Mouse (Mus musculus): ENCODE data around the gene Sema3c. TPM values are rescaled to one million over a fixed set of nuclear protein-coding genes. Genes with fewer than 3 reads are reported as not detected.

Gene Sema3c
- total and polyA plus RNA-seq, 2 experiments from 2014 or later: 12.8 to 26.8 TPM

DNA sequence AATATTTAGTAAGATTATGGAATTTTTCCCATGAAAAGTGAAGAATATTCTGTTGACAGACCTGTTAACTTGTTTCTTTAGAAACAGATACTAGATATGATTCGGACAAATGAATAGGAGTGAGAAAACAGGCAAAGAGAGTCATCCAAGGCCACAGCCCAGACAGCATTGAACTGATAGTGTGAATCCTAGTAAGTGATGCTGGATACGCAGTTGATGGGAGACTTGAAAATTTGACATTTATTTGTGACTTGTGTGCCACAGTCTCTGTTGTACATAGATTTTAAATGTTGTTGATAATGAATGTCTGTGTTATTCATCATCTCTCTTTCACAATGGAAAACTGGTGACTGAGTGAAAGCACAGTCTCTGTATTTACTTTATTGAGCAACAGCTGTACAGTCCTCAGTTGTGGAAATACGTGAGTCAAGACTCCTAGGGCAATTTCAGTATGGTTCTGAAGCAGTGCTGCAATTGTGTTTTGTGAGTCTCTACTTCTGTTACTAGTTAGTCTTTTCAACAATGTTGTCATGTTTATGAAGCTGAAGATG, 17.3 kb upstream of the Sema3c start:
- Histone ChIP-seq H3K4me1 (ENCODE audit: insufficient read depth, low read length) (no peaks in the 10 kb centered on the region), H3K4me2 (ENCODE audit: low read depth, low read length, poor library complexity, severe bottlenecking) (no peak overlapping the region), H3K9me3 (ENCODE audit: low read length) (no peaks in the 10 kb centered on the region), H3K36me3 (ENCODE audit: insufficient read depth, low read length) (no peaks in the 10 kb centered on the region), H3K27ac (ENCODE audit: low read depth, low read length) (no peak overlapping the region), H3K27me3 (ENCODE audit: insufficient read depth, low read length) (no peaks in the 10 kb centered on the region), H3K4me3 (ENCODE audit: low read depth, low read length) (no peak overlapping the region), H3K9ac (replicated peaks; ENCODE audit: low read length, poor library complexity, severe bottlenecking) (no peak overlapping the region)
- no peak for ATAC-seq (ENCODE audit: low FRiP score)
- WGBS: 89% methylated on average over 3 of the region's 3 CpGs
- TF ChIP-seq CTCF (IDR thresholded peaks at IDR 0.05): no peak
- no peak for DNase-seq (ENCODE audit: low spot score)

DNA sequence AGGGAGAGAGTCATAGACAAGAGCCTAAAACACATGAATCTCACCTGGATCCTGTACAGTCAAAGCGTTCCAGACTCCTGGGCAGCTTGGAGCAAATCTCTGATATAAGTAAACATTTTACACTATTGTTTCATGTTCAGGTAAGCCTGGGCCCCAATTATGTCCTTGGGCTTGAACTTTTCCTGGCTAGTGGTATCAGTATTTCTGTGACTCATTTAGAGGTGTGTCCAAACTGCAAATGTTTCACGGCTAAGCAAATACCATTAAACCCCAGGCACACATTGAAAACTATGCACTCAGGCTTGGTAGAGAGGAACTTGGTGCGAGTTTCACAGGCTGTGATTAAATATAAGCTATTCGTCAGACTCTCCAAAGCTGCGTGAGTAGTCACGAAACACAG, 2.5 kb upstream of the Sema3c start:
- H3K4me1 ChIP-seq (ENCODE audit: insufficient read depth, low read length): no peaks in the 10 kb centered on the region
- no peaks in the 10 kb centered on the region for H3K27me3 ChIP-seq (ENCODE audit: insufficient read depth, low read length)
- H3K4me3 ChIP-seq (ENCODE audit: low read depth, low read length): no peak overlapping the region
- DNase-seq (ENCODE audit: low spot score) (no peak), ATAC-seq (ENCODE audit: low FRiP score) (no peak)
- TF ChIP-seq CTCF (IDR thresholded peaks at IDR 0.05): no peak
- H3K27ac ChIP-seq (ENCODE audit: low read depth, low read length): no peak overlapping the region
- H3K9ac ChIP-seq (replicated peaks; ENCODE audit: low read length, poor library complexity, severe bottlenecking): no peak overlapping the region
- no peaks in the 10 kb centered on the region for H3K9me3 ChIP-seq (ENCODE audit: low read length)
- 90% methylated on average over 6 of the region's 6 CpGs for WGBS
- no peak overlapping the region for H3K4me2 ChIP-seq (ENCODE audit: low read depth, low read length, poor library complexity, severe bottlenecking)
- no peaks in the 10 kb centered on the region for H3K36me3 ChIP-seq (ENCODE audit: insufficient read depth, low read length)

DNA sequence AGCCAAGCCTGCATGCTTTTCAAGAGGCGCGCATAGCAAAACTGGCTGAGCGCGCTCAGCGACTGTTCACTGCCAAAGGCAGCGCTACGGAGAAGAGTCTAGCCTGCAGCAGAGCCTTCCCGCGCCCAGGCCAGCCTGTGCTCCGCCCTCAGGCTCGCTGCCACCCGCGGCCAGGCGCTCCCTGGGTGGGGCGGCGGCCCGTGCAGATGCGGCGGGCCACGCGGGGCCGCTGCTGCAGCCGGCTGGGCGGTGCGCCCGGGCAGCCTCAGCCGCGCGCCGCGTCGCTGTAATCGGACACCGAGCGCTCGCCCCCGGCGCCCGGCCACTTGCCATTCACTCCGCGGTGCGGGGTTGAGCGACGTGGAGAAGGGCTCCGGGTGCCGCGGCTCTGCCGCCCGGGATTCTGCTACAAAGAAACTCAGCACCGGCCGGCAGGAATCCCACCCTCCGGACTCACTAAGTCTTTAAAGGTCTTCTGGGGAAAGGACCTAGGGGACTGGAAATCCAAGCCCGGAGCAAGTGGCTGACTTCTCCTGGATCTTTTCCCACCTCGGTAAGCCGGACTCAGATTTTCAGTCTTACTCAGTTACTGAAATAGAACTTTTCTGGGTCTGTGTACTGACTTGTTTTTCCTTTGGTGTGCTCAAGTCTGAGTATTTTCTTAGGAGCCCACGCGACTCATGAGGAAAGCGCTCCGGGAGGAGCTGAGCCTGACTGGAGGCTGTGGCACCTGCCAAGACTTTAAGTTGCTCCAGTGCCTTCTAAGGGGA, 517 bp downstream of the Sema3c start:
- ATAC-seq (ENCODE audit: low FRiP score): peak; percentile 89
- 0 out of 2 replicates have a peak overlapping the region, but pooled peaks have one; percentile 38 for H3K27ac ChIP-seq (ENCODE audit: low read depth, low read length)
- H3K27me3 ChIP-seq (ENCODE audit: insufficient read depth, low read length): no peaks in the 10 kb centered on the region
- no peaks in the 10 kb centered on the region for H3K9me3 ChIP-seq (ENCODE audit: low read length)
- no peaks in the 10 kb centered on the region for H3K4me1 ChIP-seq (ENCODE audit: insufficient read depth, low read length)
- peak overlapping the region; percentile 78 for H3K4me3 ChIP-seq (ENCODE audit: low read depth, low read length)
- TF ChIP-seq CTCF (IDR thresholded peaks at IDR 0.05): no peak
- peak overlapping the region; percentile 60 for H3K9ac ChIP-seq (replicated peaks; ENCODE audit: low read length, poor library complexity, severe bottlenecking)
- peak overlapping the region; percentile 88 for H3K4me2 ChIP-seq (ENCODE audit: low read depth, low read length, poor library complexity, severe bottlenecking)
- WGBS: under 1% methylated on average over 49 of the region's 59 CpGs
- H3K36me3 ChIP-seq (ENCODE audit: insufficient read depth, low read length): no peaks in the 10 kb centered on the region
- peak; percentile 61 for DNase-seq (ENCODE audit: low spot score)

DNA sequence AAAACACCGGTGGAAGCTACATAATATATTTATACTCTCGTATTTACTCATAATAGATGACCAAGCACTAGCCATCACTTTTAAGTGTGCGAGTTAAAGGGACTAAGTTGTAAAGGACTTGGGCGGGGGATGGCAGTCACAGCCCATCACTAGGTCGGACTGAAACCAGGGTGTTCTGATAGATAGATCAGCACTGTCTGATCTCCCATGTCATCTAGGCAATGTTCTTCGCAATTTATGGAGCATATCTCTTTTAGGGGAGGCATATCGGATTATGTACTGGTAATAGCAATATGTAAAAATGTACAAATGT, 1.1 kb downstream of the Sema3c start:
- no peaks in the 10 kb centered on the region for H3K4me1 ChIP-seq (ENCODE audit: insufficient read depth, low read length)
- no peak for ATAC-seq (ENCODE audit: low FRiP score)
- no peaks in the 10 kb centered on the region for H3K36me3 ChIP-seq (ENCODE audit: insufficient read depth, low read length)
- no peaks in the 10 kb centered on the region for H3K9me3 ChIP-seq (ENCODE audit: low read length)
- no peak overlapping the region for H3K27ac ChIP-seq (ENCODE audit: low read depth, low read length)
- H3K27me3 ChIP-seq (ENCODE audit: insufficient read depth, low read length): no peaks in the 10 kb centered on the region
- WGBS: 22% methylated on average over 7 of the region's 7 CpGs
- no peak for TF ChIP-seq CTCF (IDR thresholded peaks at IDR 0.05)
- H3K4me2 ChIP-seq (ENCODE audit: low read depth, low read length, poor library complexity, severe bottlenecking): peak overlapping the region; percentile 88
- no peak for DNase-seq (ENCODE audit: low spot score)
- H3K9ac ChIP-seq (replicated peaks; ENCODE audit: low read length, poor library complexity, severe bottlenecking): peak overlapping the region; percentile 60
- H3K4me3 ChIP-seq (ENCODE audit: low read depth, low read length): peak overlapping the region; percentile 78

DNA sequence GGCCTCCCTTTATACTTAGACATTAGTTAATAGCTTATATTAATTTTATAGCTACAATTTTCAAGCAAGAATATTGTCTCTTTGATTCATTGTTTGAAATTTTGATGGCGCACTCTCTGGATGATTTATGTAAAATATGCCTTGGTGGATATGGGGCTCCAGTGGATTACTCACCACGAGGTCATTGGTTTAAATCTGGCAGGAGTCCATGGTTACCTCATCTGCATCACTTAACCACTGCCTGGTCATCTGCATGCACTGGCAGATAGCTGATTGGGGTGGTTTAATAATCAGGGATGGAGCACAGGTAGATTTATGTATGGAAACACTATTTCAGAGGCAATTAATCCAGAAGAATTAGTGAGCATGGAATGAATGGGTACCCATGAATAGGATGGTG, 2.0 kb downstream of the Sema3c start:
- H3K4me1 ChIP-seq (ENCODE audit: insufficient read depth, low read length): no peaks in the 10 kb centered on the region
- no peaks in the 10 kb centered on the region for H3K27me3 ChIP-seq (ENCODE audit: insufficient read depth, low read length)
- DNase-seq (ENCODE audit: low spot score): no peak
- H3K9me3 ChIP-seq (ENCODE audit: low read length): no peaks in the 10 kb centered on the region
- peak overlapping the region; percentile 88; the same call in 1 of the 2 replicates for H3K4me2 ChIP-seq (ENCODE audit: low read depth, low read length, poor library complexity, severe bottlenecking)
- no peak overlapping the region for H3K27ac ChIP-seq (ENCODE audit: low read depth, low read length)
- H3K9ac ChIP-seq (replicated peaks; ENCODE audit: low read length, poor library complexity, severe bottlenecking): no peak overlapping the region
- 53% methylated on average over 2 of the region's 2 CpGs for WGBS
- no peak for TF ChIP-seq CTCF (IDR thresholded peaks at IDR 0.05)
- H3K4me3 ChIP-seq (ENCODE audit: low read depth, low read length): no peak overlapping the region
- H3K36me3 ChIP-seq (ENCODE audit: insufficient read depth, low read length): no peaks in the 10 kb centered on the region
- no peak for ATAC-seq (ENCODE audit: low FRiP score)

DNA sequence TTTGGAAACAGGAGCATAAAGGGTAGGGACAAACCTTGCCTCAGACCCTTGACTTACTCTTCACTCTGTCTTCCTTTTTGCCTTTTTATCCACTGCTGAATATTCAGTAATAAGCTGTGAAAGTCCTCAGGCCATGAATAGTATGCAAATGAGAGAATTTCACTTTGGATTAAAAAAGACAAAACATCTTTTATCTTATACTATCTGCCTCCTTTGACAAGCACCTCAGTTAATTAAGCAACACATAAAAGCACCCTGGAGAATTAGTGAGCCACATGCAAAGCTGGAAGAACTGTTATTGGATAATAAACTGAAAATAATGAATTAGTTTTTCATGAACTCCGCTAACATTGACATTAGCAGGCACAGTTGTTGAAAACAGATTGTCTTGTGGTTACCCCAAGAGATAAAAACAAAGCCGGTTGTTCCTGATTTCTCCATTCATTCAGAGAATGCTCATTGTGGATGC, 8.0 kb downstream of the Sema3c start:
- no peak for TF ChIP-seq CTCF (IDR thresholded peaks at IDR 0.05)
- no peaks in the 10 kb centered on the region for H3K27me3 ChIP-seq (ENCODE audit: insufficient read depth, low read length)
- H3K4me2 ChIP-seq (ENCODE audit: low read depth, low read length, poor library complexity, severe bottlenecking): no peak overlapping the region
- no peaks in the 10 kb centered on the region for H3K36me3 ChIP-seq (ENCODE audit: insufficient read depth, low read length)
- no peaks in the 10 kb centered on the region for H3K9me3 ChIP-seq (ENCODE audit: low read length)
- no peak for ATAC-seq (ENCODE audit: low FRiP score)
- DNase-seq (ENCODE audit: low spot score): peak; percentile 7
- WGBS: 32% methylated on average over 2 of the region's 2 CpGs
- H3K4me1 ChIP-seq (ENCODE audit: insufficient read depth, low read length): no peaks in the 10 kb centered on the region
- H3K27ac ChIP-seq (ENCODE audit: low read depth, low read length): no peak overlapping the region
- no peak overlapping the region for H3K9ac ChIP-seq (replicated peaks; ENCODE audit: low read length, poor library complexity, severe bottlenecking)
- no peak overlapping the region for H3K4me3 ChIP-seq (ENCODE audit: low read depth, low read length)

All from midbrain, postnatal 0 days (tissue).